Mouse (Mus musculus): Measurements from ENCODE around the gene Psmd4.

- TF ChIP-seq CTCF (IDR thresholded peaks at IDR 0.05; ENCODE audit: borderline replicate concordance, insufficient read depth, low read depth, low read length) (no peak), POLR2A (IDR thresholded peaks at IDR 0.05; ENCODE audit: borderline replicate concordance, insufficient read depth, low read length) (peak; percentile 90)
Measured at GRCm38 (mm10) chr3:95015337-95015872, 27.0 kb downstream of the Psmd4 start, which contains the start of gene Zfp687.

Measured in cerebellum, adult 2 months (tissue).